Mouse (Mus musculus) stomach, postnatal 0 days (tissue): ENCODE results near the gene Cgref1. TPM values are rescaled to one million over a fixed set of nuclear protein-coding genes. Genes with fewer than 3 reads are reported as not detected.
A peak's percentile ranks its signal among the peaks of the same experiment; 100 is the strongest.

ENCODE experiments used
- ATAC-seq: fragments of 200-750 bp; cut with Nextera tagmentation; 2 replicates; pipeline ENCODE4 v1.8.0; 2017; ENCODE audit not compliant: low FRiP score, low TSS enrichment
- DNase-seq: peaks from one replicate; pipeline ENCODE4 v3.0.0-alpha.2; 2016; ENCODE audit warnings: low spot score
- H3K27ac ChIP-seq: fragments of 300-500 bp; sonication (generic); replicated peaks from 2 replicates; pipeline ENCODE4 v1.5.1; 2014; ENCODE audit warnings: mild to moderate bottlenecking, control low read depth
- H3K27me3 ChIP-seq: fragments of 300-500 bp; sonication (generic); 2 replicates; pipeline ENCODE4 v1.6.1; 2014; ENCODE audit warnings: low read length; ENCODE audit not compliant: control insufficient read depth, insufficient read depth
- H3K36me3 ChIP-seq: fragments of 300-500 bp; sonication (generic); 2 replicates; pipeline ENCODE4 v1.6.1; 2014; ENCODE audit warnings: low read length, mixed read lengths; ENCODE audit not compliant: control insufficient read depth, insufficient read depth
- H3K4me1 ChIP-seq: fragments of 300-500 bp; sonication (generic); replicated peaks from 2 replicates; pipeline ENCODE4 v1.6.1; 2014; ENCODE audit warnings: antibody characterized with exemption; ENCODE audit not compliant: control insufficient read depth, insufficient read depth
- H3K4me2 ChIP-seq: fragments of 300-500 bp; sonication (generic); replicated peaks from 2 replicates; pipeline ENCODE4 v1.6.1; 2014; ENCODE audit warnings: low read depth, mild to moderate bottlenecking, control low read depth, moderate library complexity
- H3K4me3 ChIP-seq: fragments of 300-500 bp; sonication (generic); 2 replicates; pipeline ENCODE4 v1.5.1; 2014; ENCODE audit warnings: low read depth, low read length, control low read depth
- H3K9ac ChIP-seq: fragments of 300-500 bp; sonication (generic); 2 replicates; pipeline ENCODE4 v1.6.1; 2014; ENCODE audit warnings: mild to moderate bottlenecking, low read length, control low read depth, mixed read lengths
- H3K9me3 ChIP-seq: fragments of 300-500 bp; sonication (generic); 2 replicates; pipeline ENCODE4 v1.6.1; 2016; ENCODE audit warnings: low read length; ENCODE audit not compliant: control insufficient read depth
- CTCF ChIP-seq: IDR thresholded peaks from 2 replicates; pipeline ENCODE4 v1.5.1; 2016; ENCODE audit warnings: antibody characterized with exemption, low read depth, mild to moderate bottlenecking, moderate library complexity
- EP300 ChIP-seq: optimal IDR thresholded peaks from 2 replicates; pipeline ENCODE3; 2016; ENCODE audit warnings: antibody characterized with exemption
- WGBS: fragments of 180-500 bp; shearing (Covaris S2); extraction: QIAGEN DNeasy Blood & Tissue Kit; methylation state at CpG from one replicate; pipeline ENCODE4 v1.1.7; 2014; 5-methylcytosine and 5-hydroxymethylcytosine counted together
- polyA plus RNA-seq: library from polyadenylated mRNA; unstranded; fragments of >200 nt; fragmentation: Nextera tagmentation; extraction: Ambion mirVana; gene quantifications from 2 replicates; pipeline ENCODE4 v1.2.1, GENCODE M21; 2015

The Cgref1 gene
- polyA plus RNA-seq, 1 experiment from 2014 or later = 24.8 TPM

GRCm38 (mm10) chr5:30944344-30944743 is 1.0 kb downstream of the Cgref1 start:
- 90% methylated on average over 6 of the region's 6 CpGs for WGBS

GRCm38 (mm10) chr5:30943004-30943403 is 2.4 kb downstream of the Cgref1 start:
- Histone ChIP-seq H3K4me2 (no peak overlapping the region), H3K4me1 (no peaks in the 10 kb centered on the region), H3K27ac (no peak overlapping the region), H3K9ac (no peak overlapping the region), H3K4me3 (no peak overlapping the region), H3K27me3 (no peaks in the 10 kb centered on the region), H3K9me3 (no peaks in the 10 kb centered on the region), H3K36me3 (no peaks in the 10 kb centered on the region)
- ATAC-seq (no peak), DNase-seq (peak; percentile 15)
- no peak for TF ChIP-seq EP300
- peak; percentile 63 for TF ChIP-seq CTCF
- WGBS = 95% methylated on average over 2 of the region's 2 CpGs

More at GRCm38 (mm10) chr5:30944344-30944743, 1.0 kb downstream of the Cgref1 start:
- ATAC-seq (no peak), DNase-seq (no peak)
- no peak overlapping the region for H3K4me3 ChIP-seq
- H3K9ac ChIP-seq = no peak overlapping the region
- TF ChIP-seq EP300 (no peak), CTCF (no peak)
- no peak overlapping the region for H3K27ac ChIP-seq
- H3K4me1 ChIP-seq = no peaks in the 10 kb centered on the region
- no peaks in the 10 kb centered on the region for H3K27me3 ChIP-seq
- no peak overlapping the region; the same call in 1 of the 2 replicates for H3K4me2 ChIP-seq
- no peaks in the 10 kb centered on the region for H3K36me3 ChIP-seq
- H3K9me3 ChIP-seq = no peaks in the 10 kb centered on the region

DNA sequence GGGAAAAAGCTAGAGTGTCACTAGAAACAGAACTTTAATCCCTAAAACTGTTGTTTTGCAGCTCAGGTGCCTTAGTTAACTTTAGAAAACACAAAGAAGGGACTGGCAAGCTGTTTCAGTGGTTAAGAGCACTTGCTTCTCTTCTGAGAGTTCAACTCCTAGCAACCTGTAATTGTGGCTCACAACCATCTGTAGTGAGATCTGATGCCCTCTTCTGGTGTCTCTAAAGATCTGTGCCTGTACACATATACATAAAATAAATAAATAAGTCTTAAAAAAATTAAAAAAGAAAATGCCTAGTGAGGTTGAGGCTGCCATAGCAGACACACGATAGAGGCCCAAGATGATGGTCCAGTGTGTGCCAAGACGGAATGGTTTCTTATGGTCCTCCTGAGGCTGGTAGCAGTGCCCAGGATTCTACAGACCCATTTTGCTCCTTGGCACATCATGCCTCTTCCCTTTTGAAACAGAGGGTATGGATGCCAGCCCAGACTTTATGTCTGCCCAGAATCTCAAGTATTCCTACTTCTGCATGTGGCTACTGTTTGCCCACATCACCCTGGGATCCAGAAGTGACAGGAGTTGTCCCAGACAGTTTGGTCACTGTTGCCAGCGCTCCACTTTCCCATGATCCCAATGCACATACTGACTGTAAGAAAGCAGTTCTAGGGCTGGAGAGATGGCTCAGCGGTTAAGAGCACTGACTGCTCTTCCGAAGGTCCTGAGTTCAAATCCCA is 10.5 kb downstream of the Cgref1 start:
- ATAC-seq = no peak
- WGBS = 90% methylated on average over 5 of the region's 5 CpGs
- H3K9ac ChIP-seq = no peak overlapping the region
- DNase-seq = no peak
- TF ChIP-seq CTCF (peak; percentile 51), EP300 (no peak)
- no peak overlapping the region for H3K4me3 ChIP-seq
- no peak overlapping the region for H3K4me2 ChIP-seq
- H3K27me3 ChIP-seq = no peaks in the 10 kb centered on the region
- H3K9me3 ChIP-seq = no peaks in the 10 kb centered on the region
- H3K27ac ChIP-seq = no peak overlapping the region
- H3K36me3 ChIP-seq = no peaks in the 10 kb centered on the region
- H3K4me1 ChIP-seq = no peaks in the 10 kb centered on the region

- Histone ChIP-seq H3K9me3 (no peaks in the 10 kb centered on the region), H3K9ac (no peak overlapping the region), H3K4me2 (no peak overlapping the region), H3K27me3 (no peaks in the 10 kb centered on the region), H3K27ac (no peak overlapping the region), H3K36me3 (no peaks in the 10 kb centered on the region), H3K4me1 (no peaks in the 10 kb centered on the region), H3K4me3 (no peak overlapping the region)
- TF ChIP-seq EP300 = no peak
- TF ChIP-seq CTCF = no peak
- ATAC-seq (no peak), DNase-seq (no peak)
- 71% methylated on average over 5 of the region's 5 CpGs for WGBS
Observed at GRCm38 (mm10) chr5:30933705-30934104, 11.7 kb downstream of the Cgref1 start.

- H3K27ac ChIP-seq = no peak overlapping the region
- ATAC-seq (no peak), DNase-seq (no peak)
- H3K9me3 ChIP-seq = no peaks in the 10 kb centered on the region
- no peak overlapping the region for H3K4me3 ChIP-seq
- no peaks in the 10 kb centered on the region for H3K36me3 ChIP-seq
- TF ChIP-seq CTCF (no peak), EP300 (no peak)
- H3K9ac ChIP-seq = no peak overlapping the region
- H3K27me3 ChIP-seq = no peaks in the 10 kb centered on the region
- no peak overlapping the region for H3K4me2 ChIP-seq
- H3K4me1 ChIP-seq = no peaks in the 10 kb centered on the region
- WGBS = 86% methylated on average over 4 of the region's 4 CpGs
Observed at GRCm38 (mm10) chr5:30931378-30931777, 14.0 kb downstream of the Cgref1 start.

DNA sequence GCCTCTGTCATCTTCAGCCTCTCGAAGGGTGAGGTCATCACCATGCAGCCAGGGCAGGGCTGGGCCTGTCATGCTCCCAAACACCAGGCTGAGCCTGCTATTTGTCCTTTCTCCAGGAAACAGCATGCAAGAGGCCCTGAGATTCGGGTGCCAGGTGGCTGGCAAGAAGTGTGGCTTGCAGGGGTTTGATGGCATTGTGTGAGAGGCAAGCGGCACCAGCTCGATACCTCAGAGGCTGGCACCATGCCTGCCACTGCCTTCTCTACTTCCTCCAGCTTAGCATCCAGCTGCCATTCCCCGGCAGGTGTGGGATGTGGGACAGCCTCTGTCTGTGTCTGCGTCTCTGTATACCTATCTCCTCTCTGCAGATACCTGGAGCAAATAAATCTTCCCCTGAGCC is 14.5 kb downstream of the Cgref1 start:
- ATAC-seq = no peak
- 72% methylated on average over 6 of the region's 6 CpGs for WGBS

More for the DNA sequence above, 14.5 kb downstream of the Cgref1 start:
- Histone ChIP-seq H3K9ac (no peak overlapping the region), H3K4me1 (no peaks in the 10 kb centered on the region), H3K9me3 (no peaks in the 10 kb centered on the region), H3K4me2 (no peak overlapping the region), H3K27ac (no peak overlapping the region), H3K36me3 (no peaks in the 10 kb centered on the region), H3K4me3 (no peak overlapping the region), H3K27me3 (no peaks in the 10 kb centered on the region)
- TF ChIP-seq EP300 (no peak), CTCF (no peak)
- DNase-seq = peak; percentile 12
